Mouse (Mus musculus) forebrain, embryonic 15.5 days (tissue): ENCODE data around the gene Pafah2. TPM values are rescaled to one million over a fixed set of nuclear protein-coding genes. Genes with fewer than 3 reads are reported as not detected.

ENCODE experiments used
- ATAC-seq: fragments of 200-750 bp; cut with Nextera tagmentation; replicated peaks from 2 replicates; pipeline ENCODE4 v1.8.0; 2017; ENCODE audit warnings: mild to moderate bottlenecking, moderate TSS enrichment, moderate library complexity
- H3K27ac ChIP-seq: fragments of 300-500 bp; sonication (generic); replicated peaks from 2 replicates; pipeline ENCODE4 v1.5.1; 2015; ENCODE audit warnings: mild to moderate bottlenecking, inconsistent platforms
- H3K27me3 ChIP-seq: fragments of 300-500 bp; sonication (generic); 2 replicates; pipeline ENCODE4 v1.6.1; 2015; ENCODE audit warnings: inconsistent platforms
- H3K36me3 ChIP-seq: fragments of 300-500 bp; sonication (generic); 2 replicates; pipeline ENCODE4 v1.6.1; 2015; ENCODE audit warnings: mild to moderate bottlenecking, inconsistent platforms
- H3K4me1 ChIP-seq: fragments of 300-500 bp; sonication (generic); 2 replicates; pipeline ENCODE4 v1.6.1; 2015; ENCODE audit warnings: inconsistent platforms
- H3K4me2 ChIP-seq: fragments of 300-500 bp; sonication (generic); replicated peaks from 2 replicates; pipeline ENCODE4 v1.6.1; 2015; ENCODE audit warnings: mild to moderate bottlenecking, inconsistent platforms
- H3K4me3 ChIP-seq: fragments of 300-500 bp; sonication (generic); 2 replicates; pipeline ENCODE4 v1.5.1; 2015; ENCODE audit warnings: mild to moderate bottlenecking, inconsistent platforms
- H3K9ac ChIP-seq: fragments of 300-500 bp; sonication (generic); replicated peaks from 2 replicates; pipeline ENCODE4 v1.6.1; 2015; ENCODE audit warnings: mild to moderate bottlenecking, inconsistent platforms
- H3K9me3 ChIP-seq: fragments of 300-500 bp; sonication (generic); 2 replicates; pipeline ENCODE4 v1.6.1; 2016; ENCODE audit warnings: inconsistent platforms
- WGBS: fragments of 180-500 bp; shearing (Covaris S2); methylation state at CpG from one replicate; pipeline ENCODE4 v1.1.7; 2015; ENCODE audit warnings: mixed read lengths; 5-methylcytosine and 5-hydroxymethylcytosine counted together
- polyA plus RNA-seq: library from polyadenylated mRNA; unstranded; fragments of >200 nt; fragmentation: Nextera tagmentation; extraction: Ambion mirVana; gene quantifications from 2 replicates; pipeline ENCODE4 v1.2.1, GENCODE M21; 2015

Pafah2 gene
- polyA plus RNA-seq, 1 experiment from 2014 or later = 7.7 TPM

- WGBS = 44% methylated on average over 9 of the region's 9 CpGs
- H3K4me3 ChIP-seq = no peak overlapping the region
- ATAC-seq = no peak
- no peak overlapping the region for H3K9ac ChIP-seq
- H3K27ac ChIP-seq = peak overlapping the region; percentile 91
- H3K36me3 ChIP-seq = no peaks in the 10 kb centered on the region
- peaks cover 8% of the 10 kb centered on the region; the same call in 1 of the 2 replicates for H3K27me3 ChIP-seq
- peaks cover 34% of the 10 kb centered on the region for H3K4me1 ChIP-seq
- H3K9me3 ChIP-seq = no peaks in the 10 kb centered on the region
- H3K4me2 ChIP-seq = no peak overlapping the region
Measured at GRCm38 (mm10) chr4:134451484-134451883, 55.4 kb downstream of the Pafah2 start.

DNA sequence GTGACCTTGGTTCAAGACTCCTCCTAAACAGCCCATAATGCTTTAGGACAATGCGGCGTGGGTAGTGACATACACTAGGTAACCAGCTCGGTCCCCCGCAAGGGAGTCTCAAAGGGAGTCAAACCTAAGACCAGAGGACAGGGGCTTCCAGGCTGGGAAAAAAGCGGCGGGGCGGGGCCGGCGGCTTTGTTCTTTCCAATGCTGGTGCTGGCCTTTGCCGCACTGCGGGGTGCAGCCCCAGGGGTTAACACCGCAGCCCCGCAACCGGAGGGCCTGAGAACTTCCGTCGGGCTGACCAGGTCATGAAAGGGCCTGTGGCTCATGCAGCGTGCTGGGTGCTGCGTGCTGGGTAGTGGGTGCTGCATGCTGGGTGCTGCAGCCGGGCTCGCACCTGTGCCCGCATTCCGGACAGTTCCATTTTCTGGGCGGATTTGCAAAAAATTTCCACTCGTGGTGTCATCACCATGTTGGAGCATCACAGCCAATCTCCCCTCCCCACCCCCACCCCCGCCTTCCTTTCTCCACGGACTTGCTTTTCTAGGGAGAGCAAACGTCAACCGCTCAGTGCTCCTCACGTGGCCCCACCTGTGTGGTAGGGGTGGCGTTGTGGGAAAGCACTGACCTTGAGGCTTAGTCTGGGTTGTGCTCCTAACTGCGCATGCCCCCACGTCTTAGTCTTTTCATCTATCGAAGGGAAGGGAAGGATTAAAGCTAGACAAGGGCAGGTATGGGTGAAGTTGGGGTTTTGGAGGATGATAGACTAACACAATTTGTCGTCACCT, 57.7 kb downstream of the Pafah2 start:
- Histone ChIP-seq H3K4me2 (no peak overlapping the region), H3K27me3 (peaks cover 8% of the 10 kb centered on the region; the same call in 1 of the 2 replicates), H3K9ac (no peak overlapping the region), H3K4me1 (peaks cover 31% of the 10 kb centered on the region), H3K36me3 (no peaks in the 10 kb centered on the region), H3K27ac (no peak overlapping the region), H3K4me3 (no peak overlapping the region), H3K9me3 (no peaks in the 10 kb centered on the region)
- WGBS = 28% methylated on average over 34 of the region's 34 CpGs
- ATAC-seq = no peak

DNA sequence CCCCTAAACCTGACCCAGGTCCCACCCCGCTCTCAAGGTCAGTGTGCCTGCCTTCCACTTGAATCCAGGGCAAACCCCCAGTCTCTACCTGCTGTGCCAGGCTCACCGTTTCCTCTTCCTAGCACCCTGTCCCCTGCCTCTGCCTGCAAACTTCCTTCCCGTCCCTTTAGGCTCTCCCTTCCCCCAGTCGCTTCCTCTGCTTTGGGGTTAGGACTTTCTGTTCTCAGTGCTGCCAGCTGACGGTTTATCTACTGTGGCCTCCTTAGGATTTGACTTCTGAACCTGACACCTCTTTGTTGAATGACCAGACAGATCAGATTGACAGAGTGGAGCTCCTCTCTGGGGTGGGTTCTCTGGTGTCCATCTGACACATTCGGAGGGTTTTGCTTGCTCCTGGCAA, 59.2 kb downstream of the Pafah2 start:
- Histone ChIP-seq H3K9me3 (no peaks in the 10 kb centered on the region), H3K4me2 (no peak overlapping the region), H3K4me1 (peaks cover 18% of the 10 kb centered on the region), H3K4me3 (no peak overlapping the region), H3K9ac (no peak overlapping the region), H3K27me3 (peaks cover 8% of the 10 kb centered on the region; the same call in 1 of the 2 replicates), H3K36me3 (no peaks in the 10 kb centered on the region), H3K27ac (no peak overlapping the region)
- ATAC-seq = no peak
- 60% methylated on average over 6 of the region's 6 CpGs for WGBS

DNA sequence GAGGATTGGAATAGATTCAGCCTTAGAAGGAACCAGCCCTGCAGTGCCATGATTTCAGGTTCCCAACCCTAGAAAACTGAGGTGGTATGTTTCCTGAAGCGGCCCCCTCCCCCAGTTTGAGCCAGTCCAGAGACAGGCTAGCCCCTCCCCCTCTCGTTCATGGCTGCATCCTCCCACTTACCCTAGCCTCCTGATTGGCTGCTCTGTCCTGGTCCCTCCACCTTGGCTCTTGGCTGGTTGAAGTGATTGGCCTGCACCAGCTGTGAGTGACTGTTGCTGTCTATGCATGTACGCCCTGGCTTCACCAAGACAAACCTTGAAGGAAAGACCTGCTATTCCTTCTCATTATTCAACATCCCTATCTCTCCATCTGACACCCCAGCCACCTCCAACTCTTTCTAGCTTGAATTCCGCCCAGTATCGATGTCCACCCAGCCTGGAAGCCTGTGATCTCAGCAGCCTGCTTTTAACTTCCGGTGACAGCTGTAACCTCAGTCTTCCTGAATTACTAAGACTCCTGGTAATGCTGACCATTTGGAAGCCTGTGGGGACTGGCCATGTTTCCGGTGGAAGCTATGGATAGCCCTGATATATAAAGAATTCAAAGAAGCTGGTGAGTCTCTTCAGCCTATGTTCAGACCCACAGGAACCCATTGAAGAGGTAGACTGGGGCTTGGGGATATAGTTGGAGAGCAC, 61.2 kb downstream of the Pafah2 start:
- no peak overlapping the region for H3K9ac ChIP-seq
- 66% methylated on average over 7 of the region's 7 CpGs for WGBS
- ATAC-seq = no peak
- no peak overlapping the region for H3K4me2 ChIP-seq
- no peak overlapping the region for H3K4me3 ChIP-seq
- no peaks in the 10 kb centered on the region for H3K36me3 ChIP-seq
- H3K9me3 ChIP-seq = no peaks in the 10 kb centered on the region
- peaks cover 8% of the 10 kb centered on the region; the same call in 1 of the 2 replicates for H3K27me3 ChIP-seq
- no peak overlapping the region for H3K27ac ChIP-seq
- H3K4me1 ChIP-seq = peaks cover 5% of the 10 kb centered on the region

- H3K9me3 ChIP-seq = no peaks in the 10 kb centered on the region
- no peak for ATAC-seq
- H3K9ac ChIP-seq = no peak overlapping the region
- no peak overlapping the region for H3K4me3 ChIP-seq
- no peaks in the 10 kb centered on the region for H3K36me3 ChIP-seq
- no peak overlapping the region for H3K4me2 ChIP-seq
- H3K27me3 ChIP-seq = peaks cover 5% of the 10 kb centered on the region; the same call in 1 of the 2 replicates
- peaks cover under 1% of the 10 kb centered on the region for H3K4me1 ChIP-seq
- no peak overlapping the region for H3K27ac ChIP-seq
- 80% methylated on average over 5 of the region's 5 CpGs for WGBS
Measured at GRCm38 (mm10) chr4:134458856-134459255, 62.7 kb downstream of the Pafah2 start.

- Histone ChIP-seq H3K27me3 (peaks cover 5% of the 10 kb centered on the region; the same call in 1 of the 2 replicates), H3K4me3 (no peak overlapping the region), H3K4me2 (no peak overlapping the region), H3K4me1 (peaks cover 4% of the 10 kb centered on the region; the same call in 1 of the 2 replicates), H3K36me3 (no peaks in the 10 kb centered on the region), H3K27ac (no peak overlapping the region), H3K9me3 (no peaks in the 10 kb centered on the region), H3K9ac (no peak overlapping the region)
- 87% methylated on average over 10 of the region's 10 CpGs for WGBS
- ATAC-seq = no peak
Measured at GRCm38 (mm10) chr4:134460277-134460676, 64.2 kb downstream of the Pafah2 start.

DNA sequence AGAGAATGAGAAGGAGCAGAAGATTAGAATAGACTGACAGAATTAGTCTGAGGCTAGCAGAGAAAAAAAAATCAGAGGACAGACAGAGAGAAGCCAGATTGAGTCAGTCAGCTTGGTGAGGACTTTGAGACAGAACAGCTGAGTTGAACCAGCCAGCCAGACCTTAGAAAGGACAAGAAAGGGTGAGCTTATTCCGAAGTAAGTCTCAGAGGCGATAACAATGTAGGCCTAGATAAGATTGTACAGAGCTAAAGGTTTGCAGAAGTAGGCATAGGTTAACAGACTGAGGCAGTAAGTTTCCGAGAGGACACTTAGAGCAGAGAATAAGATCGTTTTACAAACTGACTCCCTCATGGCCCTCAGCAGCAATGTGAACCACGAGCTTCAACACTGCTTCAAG, 65.1 kb downstream of the Pafah2 start:
- H3K4me3 ChIP-seq = no peak overlapping the region
- no peak overlapping the region for H3K4me2 ChIP-seq
- H3K9me3 ChIP-seq = no peaks in the 10 kb centered on the region
- no peak for ATAC-seq
- H3K36me3 ChIP-seq = no peaks in the 10 kb centered on the region
- peaks cover 12% of the 10 kb centered on the region for H3K4me1 ChIP-seq
- no peak overlapping the region for H3K27ac ChIP-seq
- H3K9ac ChIP-seq = no peak overlapping the region
- 89% methylated on average over 5 of the region's 5 CpGs for WGBS
- no peaks in the 10 kb centered on the region for H3K27me3 ChIP-seq

GRCm38 (mm10) chr4:134465789-134466188, 69.7 kb downstream of the Pafah2 start:
- no peak for ATAC-seq
- WGBS = 38% methylated on average over 12 of the region's 12 CpGs
- peaks cover 26% of the 10 kb centered on the region for H3K4me1 ChIP-seq

GRCm38 (mm10) chr4:134466381-134467262, 70.5 kb downstream of the Pafah2 start:
- Histone ChIP-seq H3K4me1 (peaks cover 33% of the 10 kb centered on the region), H3K9ac (peak overlapping the region; percentile 100), H3K4me2 (peak overlapping the region; percentile 83), H3K27ac (peak overlapping the region; percentile 100), H3K4me3 (peak overlapping the region; percentile 99), H3K36me3 (peaks cover 9% of the 10 kb centered on the region), H3K27me3 (no peaks in the 10 kb centered on the region), H3K9me3 (no peaks in the 10 kb centered on the region)
- no peak for ATAC-seq
- whole genome bisulfite sequencing = 57% methylated on average over 11 of the region's 11 CpGs

More at GRCm38 (mm10) chr4:134465789-134466188, 69.7 kb downstream of the Pafah2 start:
- Histone ChIP-seq H3K4me3 (peak overlapping the region; percentile 8), H3K27ac (peak overlapping the region; percentile 100), H3K4me2 (peak overlapping the region; percentile 23), H3K9me3 (no peaks in the 10 kb centered on the region), H3K9ac (peak overlapping the region; percentile 14; the same call in 1 of the 2 replicates), H3K36me3 (peaks cover 2% of the 10 kb centered on the region; the same call in 1 of the 2 replicates), H3K27me3 (no peaks in the 10 kb centered on the region)

- Histone ChIP-seq H3K9me3 (no peaks in the 10 kb centered on the region), H3K27me3 (no peaks in the 10 kb centered on the region), H3K4me3 (peak overlapping the region; percentile 99), H3K4me1 (peaks cover 43% of the 10 kb centered on the region), H3K36me3 (peaks cover 19% of the 10 kb centered on the region), H3K4me2 (peak overlapping the region; percentile 83), H3K9ac (peak overlapping the region; percentile 100), H3K27ac (peak overlapping the region; percentile 100)
- ATAC-seq = peak; percentile 38
- under 1% methylated on average over 31 of the region's 31 CpGs for WGBS
Measured at GRCm38 (mm10) chr4:134467435-134468214, 71.5 kb downstream of the Pafah2 start.

DNA sequence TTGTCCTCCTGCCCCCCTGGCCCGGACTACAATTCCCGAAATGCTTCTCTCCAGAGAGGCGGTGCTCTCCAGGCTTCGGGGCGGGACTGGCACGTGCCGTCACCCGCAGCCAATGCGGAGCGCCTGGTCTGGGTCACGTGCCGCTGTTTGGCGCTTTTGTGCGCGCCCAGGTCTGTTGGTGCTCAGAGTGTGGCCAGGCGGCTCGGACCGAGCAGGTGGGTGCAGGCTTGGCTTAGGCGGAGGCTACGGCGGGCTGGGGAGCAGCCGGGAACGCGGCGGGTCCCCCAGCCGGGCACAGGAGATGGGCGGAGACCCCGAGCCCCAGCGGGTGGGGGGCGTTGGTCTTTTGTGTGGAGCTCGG, 72.1 kb downstream of the Pafah2 start, which contains the start of gene Stmn1:
Gene Stmn1, plus strand, starts transcription at position 106 of the 361 bp plus-strand sequence.
- peak; percentile 96 for ATAC-seq

More for the DNA sequence above, 72.1 kb downstream of the Pafah2 start, which contains the start of gene Stmn1:
- Histone ChIP-seq H3K27ac (peak within 1 kb of the TSS; percentile 100), H3K27me3 (no peaks in the 10 kb centered on the region), H3K9me3 (no peaks in the 10 kb centered on the region), H3K4me1 (peaks cover 48% of the 10 kb centered on the region), H3K9ac (peak within 1 kb of the TSS; percentile 100), H3K4me2 (peak within 1 kb of the TSS; percentile 83), H3K36me3 (peaks cover 24% of the 10 kb centered on the region), H3K4me3 (peak within 1 kb of the TSS; percentile 99)
- under 1% methylated on average over 31 of the region's 31 CpGs for WGBS
